Mouse (Mus musculus) stomach, embryonic 16.5 days (tissue): ENCODE data around the gene B230219D22Rik. TPM values are rescaled to one million over a fixed set of nuclear protein-coding genes. Genes with fewer than 3 reads are reported as not detected.

Experiments
- ATAC-seq: fragments of 200-750 bp; cut with Nextera tagmentation; 2 replicates; pipeline ENCODE4 v1.8.0; 2017; ENCODE audit warnings: moderate number of reproducible peaks, moderate TSS enrichment; ENCODE audit not compliant: insufficient read depth, low FRiP score
- H3K27ac ChIP-seq: fragments of 300-500 bp; sonication (generic); 2 replicates; pipeline ENCODE4 v1.5.1; 2014; ENCODE audit warnings: low read length
- H3K27me3 ChIP-seq: fragments of 300-500 bp; sonication (generic); 2 replicates; pipeline ENCODE4 v1.6.1; 2014; ENCODE audit warnings: low read length, control low read depth, mixed read lengths; ENCODE audit not compliant: control insufficient read depth, insufficient read depth
- H3K36me3 ChIP-seq: fragments of 300-500 bp; sonication (generic); 2 replicates; pipeline ENCODE4 v1.6.1; 2014; ENCODE audit warnings: low read length; ENCODE audit not compliant: control insufficient read depth, insufficient read depth
- H3K4me1 ChIP-seq: fragments of 300-500 bp; sonication (generic); 2 replicates; pipeline ENCODE4 v1.6.1; 2014; ENCODE audit warnings: low read length, control low read depth, mixed read lengths; ENCODE audit not compliant: control insufficient read depth, insufficient read depth
- H3K4me2 ChIP-seq: fragments of 300-500 bp; sonication (generic); 2 replicates; pipeline ENCODE4 v1.6.1; 2014; ENCODE audit warnings: low read depth, low read length, mixed read lengths
- H3K4me3 ChIP-seq: fragments of 300-500 bp; sonication (generic); replicated peaks from 2 replicates; pipeline ENCODE4 v1.5.1; 2014; ENCODE audit warnings: mild to moderate bottlenecking, low read length
- H3K9ac ChIP-seq: fragments of 300-500 bp; sonication (generic); 2 replicates; pipeline ENCODE4 v1.6.1; 2014; ENCODE audit warnings: low read length
- H3K9me3 ChIP-seq: fragments of 300-500 bp; sonication (generic); replicated peaks from 2 replicates; pipeline ENCODE4 v1.6.1; 2016; ENCODE audit warnings: low read length, control low read depth; ENCODE audit not compliant: control insufficient read depth
- WGBS: fragments of 180-500 bp; shearing (Covaris S2); extraction: QIAGEN DNeasy Blood & Tissue Kit; methylation state at CpG from one replicate; pipeline ENCODE4 v1.1.7; 2014; 5-methylcytosine and 5-hydroxymethylcytosine counted together
- polyA plus RNA-seq: library from polyadenylated mRNA; unstranded; fragments of >200 nt; fragmentation: Nextera tagmentation; extraction: Ambion mirVana; gene quantifications from 2 replicates; pipeline ENCODE4 v1.2.1, GENCODE M21; 2015

Gene B230219D22Rik
- polyA plus RNA-seq, result 47.6 and 50.5 TPM in 2 replicates

GRCm38 (mm10) chr13:55692535-55693242, at the start of gene B230219D22Rik:
B230219D22Rik (plus strand) TSS chr13:55693124.
- Histone ChIP-seq H3K9me3 (no peaks in the 10 kb centered on the region), H3K9ac (peak within 1 kb of the TSS; percentile 99), H3K4me3 (peak within 1 kb of the TSS; percentile 99), H3K36me3 (no peaks in the 10 kb centered on the region), H3K27ac (peak within 1 kb of the TSS; percentile 98), H3K4me2 (peak within 1 kb of the TSS; percentile 88), H3K27me3 (no peaks in the 10 kb centered on the region), H3K4me1 (peaks cover 18% of the 10 kb centered on the region)
- peak; percentile 99 for ATAC-seq
- WGBS, result under 1% methylated on average over 51 of the region's 51 CpGs

- Histone ChIP-seq H3K9ac (no peak overlapping the region), H3K4me3 (no peak overlapping the region), H3K4me2 (no peak overlapping the region), H3K9me3 (no peaks in the 10 kb centered on the region), H3K27ac (no peak overlapping the region), H3K4me1 (no peaks in the 10 kb centered on the region), H3K27me3 (no peaks in the 10 kb centered on the region), H3K36me3 (peaks cover 22% of the 10 kb centered on the region)
- ATAC-seq, result no peak
- 91% methylated on average over 2 of the region's 2 CpGs for WGBS
These were observed 48.4 kb upstream of the B230219D22Rik start for GRCm38 (mm10) chr13:55644525-55644924.

- no peak overlapping the region for H3K9ac ChIP-seq
- H3K27ac ChIP-seq, result no peak overlapping the region
- no peaks in the 10 kb centered on the region for H3K9me3 ChIP-seq
- no peaks in the 10 kb centered on the region for H3K4me1 ChIP-seq
- 86% methylated on average over 12 of the region's 12 CpGs for WGBS
- H3K36me3 ChIP-seq, result peaks cover 35% of the 10 kb centered on the region
- H3K4me2 ChIP-seq, result no peak overlapping the region
- no peak overlapping the region for H3K4me3 ChIP-seq
- ATAC-seq, result no peak
- H3K27me3 ChIP-seq, result no peaks in the 10 kb centered on the region
These were observed 42.8 kb upstream of the B230219D22Rik start for GRCm38 (mm10) chr13:55650098-55650497.

- no peaks in the 10 kb centered on the region for H3K27me3 ChIP-seq
- no peak overlapping the region for H3K27ac ChIP-seq
- WGBS, result 87% methylated on average over 6 of the region's 6 CpGs
- H3K9ac ChIP-seq, result no peak overlapping the region
- H3K4me1 ChIP-seq, result no peaks in the 10 kb centered on the region
- no peak overlapping the region for H3K4me2 ChIP-seq
- H3K4me3 ChIP-seq, result no peak overlapping the region
- ATAC-seq, result no peak
- H3K9me3 ChIP-seq, result no peaks in the 10 kb centered on the region
- peaks cover 27% of the 10 kb centered on the region for H3K36me3 ChIP-seq
These were observed 41.9 kb upstream of the B230219D22Rik start for GRCm38 (mm10) chr13:55650980-55651379.

- H3K4me1 ChIP-seq, result no peaks in the 10 kb centered on the region
- no peak overlapping the region for H3K27ac ChIP-seq
- H3K4me2 ChIP-seq, result no peak overlapping the region
- no peaks in the 10 kb centered on the region for H3K9me3 ChIP-seq
- no peak for ATAC-seq
- no peak overlapping the region for H3K9ac ChIP-seq
- H3K27me3 ChIP-seq, result no peaks in the 10 kb centered on the region
- H3K36me3 ChIP-seq, result peaks cover 46% of the 10 kb centered on the region
- 74% methylated on average over 6 of the region's 6 CpGs for WGBS
- no peak overlapping the region for H3K4me3 ChIP-seq
These were observed 24.4 kb upstream of the B230219D22Rik start for GRCm38 (mm10) chr13:55668550-55668949.

GRCm38 (mm10) chr13:55672711-55673110, 20.2 kb upstream of the B230219D22Rik start:
- Histone ChIP-seq H3K27ac (no peak overlapping the region), H3K9me3 (no peaks in the 10 kb centered on the region), H3K4me1 (no peaks in the 10 kb centered on the region), H3K9ac (no peak overlapping the region), H3K4me2 (no peak overlapping the region), H3K4me3 (no peak overlapping the region), H3K27me3 (no peaks in the 10 kb centered on the region), H3K36me3 (peaks cover 25% of the 10 kb centered on the region)
- 93% methylated on average over 6 of the region's 6 CpGs for WGBS
- ATAC-seq, result no peak

GRCm38 (mm10) chr13:55677364-55677763, 15.6 kb upstream of the B230219D22Rik start:
- 76% methylated on average over 8 of the region's 8 CpGs for WGBS
- H3K9ac ChIP-seq, result no peak overlapping the region

GRCm38 (mm10) chr13:55682201-55682600, 10.7 kb upstream of the B230219D22Rik start:
- no peak overlapping the region for H3K27ac ChIP-seq
- peaks cover 9% of the 10 kb centered on the region for H3K36me3 ChIP-seq
- ATAC-seq, result no peak

More at GRCm38 (mm10) chr13:55677364-55677763, 15.6 kb upstream of the B230219D22Rik start:
- Histone ChIP-seq H3K4me3 (no peak overlapping the region), H3K4me1 (no peaks in the 10 kb centered on the region), H3K36me3 (peaks cover 14% of the 10 kb centered on the region), H3K4me2 (no peak overlapping the region), H3K9me3 (no peaks in the 10 kb centered on the region), H3K27me3 (no peaks in the 10 kb centered on the region), H3K27ac (no peak overlapping the region)
- ATAC-seq, result no peak

GRCm38 (mm10) chr13:55683581-55683980, 9.3 kb upstream of the B230219D22Rik start:
- 88% methylated on average over 3 of the region's 3 CpGs for WGBS
- Histone ChIP-seq H3K4me3 (no peak overlapping the region), H3K4me1 (no peaks in the 10 kb centered on the region)

More at GRCm38 (mm10) chr13:55682201-55682600, 10.7 kb upstream of the B230219D22Rik start:
- Histone ChIP-seq H3K9me3 (no peaks in the 10 kb centered on the region), H3K4me2 (no peak overlapping the region), H3K27me3 (no peaks in the 10 kb centered on the region), H3K4me1 (no peaks in the 10 kb centered on the region), H3K9ac (no peak overlapping the region), H3K4me3 (no peak overlapping the region)
- WGBS, result 76% methylated on average over 9 of the region's 9 CpGs

More at GRCm38 (mm10) chr13:55683581-55683980, 9.3 kb upstream of the B230219D22Rik start:
- no peaks in the 10 kb centered on the region for H3K27me3 ChIP-seq
- no peak overlapping the region for H3K4me2 ChIP-seq
- no peak overlapping the region for H3K9ac ChIP-seq
- no peak for ATAC-seq
- no peak overlapping the region for H3K27ac ChIP-seq
- no peaks in the 10 kb centered on the region for H3K9me3 ChIP-seq
- peaks cover 9% of the 10 kb centered on the region for H3K36me3 ChIP-seq
